Mouse (Mus musculus) kidney, embryonic 16.5 days (tissue): ENCODE measurements at regions not wholly inside any gene's neighbourhood (a gene's known extent, or its start where the extent isn't known, plus 50 kb on each side); places are given as distances from the start of the nearest gene placed in this dataset.
A peak's percentile ranks its signal among the peaks of the same experiment; 100 is the strongest.

Experiments used
- ATAC-seq: fragments of 200-750 bp; cut with Nextera tagmentation; 2 replicates; pipeline ENCODE4 v1.8.0; 2017; ENCODE audit warnings: moderate TSS enrichment; ENCODE audit not compliant: low FRiP score, low TSS enrichment
- H3K27ac ChIP-seq: fragments of 300-500 bp; sonication (generic); 2 replicates; pipeline ENCODE4 v1.5.1; 2014; ENCODE audit warnings: low read length
- H3K27me3 ChIP-seq: fragments of 300-500 bp; sonication (generic); 2 replicates; pipeline ENCODE4 v1.6.1; 2014; ENCODE audit warnings: low read length, control low read depth, mixed read lengths; ENCODE audit not compliant: insufficient read depth
- H3K36me3 ChIP-seq: fragments of 300-500 bp; sonication (generic); 2 replicates; pipeline ENCODE4 v1.6.1; 2014; ENCODE audit warnings: low read length, control low read depth, mixed read lengths; ENCODE audit not compliant: insufficient read depth
- H3K4me1 ChIP-seq: fragments of 300-500 bp; sonication (generic); 2 replicates; pipeline ENCODE4 v1.6.1; 2014; ENCODE audit warnings: low read length, control low read depth, mixed read lengths; ENCODE audit not compliant: insufficient read depth
- H3K4me2 ChIP-seq: fragments of 300-500 bp; sonication (generic); replicated peaks from 2 replicates; pipeline ENCODE4 v1.6.1; 2014; ENCODE audit warnings: low read depth, low read length
- H3K4me3 ChIP-seq: fragments of 300-500 bp; sonication (generic); 2 replicates; pipeline ENCODE4 v1.5.1; 2014; ENCODE audit warnings: mild to moderate bottlenecking, low read length
- H3K9ac ChIP-seq: fragments of 300-500 bp; sonication (generic); replicated peaks from 2 replicates; pipeline ENCODE4 v1.6.1; 2014; ENCODE audit warnings: low read length
- H3K9me3 ChIP-seq: fragments of 300-500 bp; sonication (generic); 2 replicates; pipeline ENCODE4 v1.6.1; 2016; ENCODE audit warnings: low read length, control low read depth
- WGBS: fragments of 180-500 bp; shearing (Covaris S2); extraction: QIAGEN DNeasy Blood & Tissue Kit; methylation state at CpG from one replicate; pipeline ENCODE4 v1.1.7; 2014; 5-methylcytosine and 5-hydroxymethylcytosine counted together

GRCm38 (mm10) chr5:119350325-119350915 is 320.0 kb upstream of the Tbx3 start:
- H3K4me2 ChIP-seq, result no peak overlapping the region
- no peaks in the 10 kb centered on the region for H3K27me3 ChIP-seq
- WGBS, result 17% methylated on average over 8 of the region's 8 CpGs
- ATAC-seq, result no peak
- H3K9ac ChIP-seq, result no peak overlapping the region
- no peak overlapping the region for H3K27ac ChIP-seq
- no peaks in the 10 kb centered on the region for H3K36me3 ChIP-seq
- no peaks in the 10 kb centered on the region for H3K4me1 ChIP-seq
- H3K9me3 ChIP-seq, result no peaks in the 10 kb centered on the region
- no peak overlapping the region for H3K4me3 ChIP-seq

- H3K9me3 ChIP-seq, result no peaks in the 10 kb centered on the region
These were observed 315.0 kb upstream of the Tbx3 start for GRCm38 (mm10) chr5:119355471-119355870.

GRCm38 (mm10) chr5:119356051-119356450 is 314.4 kb upstream of the Tbx3 start:
- Histone ChIP-seq H3K36me3 (no peaks in the 10 kb centered on the region), H3K4me2 (no peak overlapping the region), H3K27ac (no peak overlapping the region), H3K9me3 (no peaks in the 10 kb centered on the region), H3K9ac (no peak overlapping the region), H3K27me3 (no peaks in the 10 kb centered on the region), H3K4me3 (no peak overlapping the region), H3K4me1 (peaks cover 4% of the 10 kb centered on the region; the same call in 1 of the 2 replicates)
- WGBS, result 31% methylated on average over 5 of the region's 5 CpGs
- ATAC-seq, result no peak

More at GRCm38 (mm10) chr5:119355471-119355870, 315.0 kb upstream of the Tbx3 start:
- Histone ChIP-seq H3K27me3 (no peaks in the 10 kb centered on the region), H3K4me1 (peaks cover 4% of the 10 kb centered on the region; the same call in 1 of the 2 replicates), H3K36me3 (no peaks in the 10 kb centered on the region), H3K4me2 (no peak overlapping the region), H3K9ac (no peak overlapping the region), H3K27ac (no peak overlapping the region), H3K4me3 (no peak overlapping the region)
- ATAC-seq, result no peak
- WGBS, result 90% methylated on average over 10 of the region's 10 CpGs

DNA sequence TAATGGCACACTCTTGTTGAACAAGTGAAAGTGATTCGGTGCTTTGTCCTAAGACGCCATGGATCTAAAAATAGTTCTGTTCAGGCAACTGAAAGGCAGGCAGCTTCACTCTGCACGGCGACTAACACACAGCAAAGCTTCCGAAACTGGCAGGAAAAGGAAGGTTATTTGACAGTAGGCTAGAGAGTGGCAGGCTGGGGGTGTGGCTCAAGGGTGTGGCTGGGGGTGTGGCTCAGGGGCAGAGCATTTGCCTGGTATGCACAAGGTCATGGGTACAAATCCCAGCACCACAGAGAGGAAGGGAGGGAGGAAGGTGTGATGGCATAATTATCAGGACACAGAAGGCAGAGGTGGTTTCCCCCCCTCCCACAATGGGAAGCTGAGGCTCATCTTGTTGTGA is 310.8 kb upstream of the Tbx3 start:
- no peak overlapping the region for H3K9ac ChIP-seq
- ATAC-seq, result no peak
- no peaks in the 10 kb centered on the region for H3K36me3 ChIP-seq
- no peak overlapping the region for H3K27ac ChIP-seq
- no peak overlapping the region for H3K4me3 ChIP-seq
- H3K9me3 ChIP-seq, result no peaks in the 10 kb centered on the region
- WGBS, result 36% methylated on average over 5 of the region's 5 CpGs
- no peak overlapping the region for H3K4me2 ChIP-seq
- H3K27me3 ChIP-seq, result no peaks in the 10 kb centered on the region
- H3K4me1 ChIP-seq, result peaks cover 4% of the 10 kb centered on the region; the same call in 1 of the 2 replicates

- ATAC-seq, result no peak
These were observed 310.1 kb upstream of the Tbx3 start for GRCm38 (mm10) chr5:119360351-119360750.

DNA sequence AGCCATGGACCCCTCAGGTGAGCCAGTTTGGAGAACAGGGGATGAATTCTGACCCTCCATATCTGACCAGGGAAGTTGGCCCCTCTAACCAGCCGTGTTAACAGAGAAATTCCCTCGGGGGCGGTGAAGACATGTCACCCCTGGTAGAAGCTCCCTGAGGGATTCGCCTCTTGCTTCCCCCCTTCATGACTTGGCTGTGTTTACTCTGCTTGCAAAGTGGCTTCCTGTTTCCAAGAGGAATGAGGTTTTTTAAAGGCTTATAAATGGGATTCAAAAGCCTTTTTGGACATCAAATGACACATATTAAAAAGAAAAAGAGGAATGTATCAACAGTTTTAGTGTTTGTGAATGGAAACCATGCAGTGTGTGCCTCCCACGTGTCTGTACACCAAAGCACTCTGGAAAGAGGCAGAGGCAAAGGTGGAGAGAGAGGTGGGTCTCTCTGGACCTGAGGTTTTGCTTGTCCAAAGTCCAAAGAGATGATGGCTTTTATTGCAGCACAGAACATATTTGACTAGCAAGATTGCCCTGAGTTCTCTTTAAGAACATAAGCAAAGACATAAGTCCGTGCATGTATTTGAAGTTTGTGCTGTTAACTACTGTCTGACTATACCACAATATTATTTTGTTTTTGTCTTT is 308.9 kb upstream of the Tbx3 start:
- H3K9ac ChIP-seq, result no peak overlapping the region
- no peak overlapping the region for H3K4me2 ChIP-seq
- 53% methylated on average over 6 of the region's 6 CpGs for WGBS
- no peak for ATAC-seq
- no peaks in the 10 kb centered on the region for H3K9me3 ChIP-seq
- H3K36me3 ChIP-seq, result no peaks in the 10 kb centered on the region
- no peaks in the 10 kb centered on the region for H3K27me3 ChIP-seq
- no peak overlapping the region for H3K4me3 ChIP-seq
- peaks cover 9% of the 10 kb centered on the region; the same call in 1 of the 2 replicates for H3K4me1 ChIP-seq
- peak overlapping the region; percentile 5; the same call in 1 of the 2 replicates for H3K27ac ChIP-seq

More at GRCm38 (mm10) chr5:119360351-119360750, 310.1 kb upstream of the Tbx3 start:
- H3K9ac ChIP-seq, result no peak overlapping the region
- H3K4me1 ChIP-seq, result peaks cover 8% of the 10 kb centered on the region; the same call in 1 of the 2 replicates
- WGBS, result 89% methylated on average over 2 of the region's 2 CpGs
- no peak overlapping the region for H3K27ac ChIP-seq
- no peak overlapping the region for H3K4me2 ChIP-seq
- no peaks in the 10 kb centered on the region for H3K27me3 ChIP-seq
- no peaks in the 10 kb centered on the region for H3K36me3 ChIP-seq
- H3K9me3 ChIP-seq, result no peaks in the 10 kb centered on the region
- H3K4me3 ChIP-seq, result no peak overlapping the region

GRCm38 (mm10) chr5:119362452-119362851 is 308.0 kb upstream of the Tbx3 start:
- ATAC-seq, result no peak
- no peak overlapping the region for H3K4me2 ChIP-seq
- no peak overlapping the region for H3K9ac ChIP-seq
- no peak overlapping the region for H3K4me3 ChIP-seq
- H3K4me1 ChIP-seq, result peaks cover 9% of the 10 kb centered on the region; the same call in 1 of the 2 replicates
- H3K36me3 ChIP-seq, result no peaks in the 10 kb centered on the region
- 73% methylated on average over 12 of the region's 12 CpGs for WGBS
- H3K9me3 ChIP-seq, result no peaks in the 10 kb centered on the region
- H3K27me3 ChIP-seq, result no peaks in the 10 kb centered on the region
- no peak overlapping the region for H3K27ac ChIP-seq

- Histone ChIP-seq H3K27me3 (no peaks in the 10 kb centered on the region), H3K27ac (peak overlapping the region; percentile 47), H3K36me3 (no peaks in the 10 kb centered on the region), H3K4me1 (peaks cover 9% of the 10 kb centered on the region; the same call in 1 of the 2 replicates), H3K9ac (no peak overlapping the region), H3K4me2 (no peak overlapping the region), H3K9me3 (no peaks in the 10 kb centered on the region), H3K4me3 (no peak overlapping the region)
- 45% methylated on average over 4 of the region's 4 CpGs for WGBS
- ATAC-seq, result no peak
These were observed 306.2 kb upstream of the Tbx3 start for GRCm38 (mm10) chr5:119364250-119364649.

DNA sequence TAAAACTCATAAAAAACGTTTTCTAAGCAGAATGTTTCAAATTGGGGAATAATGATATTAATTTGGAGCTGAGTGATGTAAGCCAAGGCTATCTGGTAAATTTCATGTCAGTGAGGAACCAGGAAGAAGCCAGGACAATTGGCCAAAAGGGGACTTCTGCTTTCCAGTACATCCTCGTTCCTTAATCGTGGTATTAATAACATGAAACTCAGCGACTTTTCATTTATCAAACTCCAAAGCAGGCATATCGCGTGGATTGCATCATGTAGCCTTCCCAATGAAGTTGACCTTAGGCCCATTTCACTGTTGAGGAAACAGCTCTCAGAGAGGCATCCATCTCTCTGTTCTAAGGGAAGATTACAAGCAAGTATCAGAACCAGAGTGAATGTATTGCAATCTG is 305.3 kb upstream of the Tbx3 start:
- no peaks in the 10 kb centered on the region for H3K36me3 ChIP-seq
- no peak overlapping the region for H3K4me2 ChIP-seq
- no peaks in the 10 kb centered on the region for H3K27me3 ChIP-seq
- 82% methylated on average over 6 of the region's 6 CpGs for WGBS
- peaks cover 5% of the 10 kb centered on the region; the same call in 1 of the 2 replicates for H3K4me1 ChIP-seq
- no peak overlapping the region for H3K27ac ChIP-seq
- no peak for ATAC-seq
- no peak overlapping the region for H3K9ac ChIP-seq
- no peaks in the 10 kb centered on the region for H3K9me3 ChIP-seq
- no peak overlapping the region for H3K4me3 ChIP-seq

GRCm38 (mm10) chr5:119366296-119366695 is 304.2 kb upstream of the Tbx3 start:
- H3K9ac ChIP-seq, result no peak overlapping the region
- peaks cover 5% of the 10 kb centered on the region; the same call in 1 of the 2 replicates for H3K4me1 ChIP-seq
- no peak overlapping the region for H3K4me3 ChIP-seq
- no peak for ATAC-seq
- WGBS, result 31% methylated on average over 5 of the region's 5 CpGs
- H3K27me3 ChIP-seq, result no peaks in the 10 kb centered on the region
- H3K27ac ChIP-seq, result no peak overlapping the region
- no peak overlapping the region for H3K4me2 ChIP-seq
- H3K36me3 ChIP-seq, result no peaks in the 10 kb centered on the region
- H3K9me3 ChIP-seq, result no peaks in the 10 kb centered on the region
